Mouse (Mus musculus): Measurements from ENCODE around the gene Zfp771. TPM values are rescaled to one million over a fixed set of nuclear protein-coding genes. Genes with fewer than 3 reads are reported as not detected.

Zfp771 gene
- polyA plus RNA-seq, 1 experiment from 2014 or later: 37.8 TPM

DNA sequence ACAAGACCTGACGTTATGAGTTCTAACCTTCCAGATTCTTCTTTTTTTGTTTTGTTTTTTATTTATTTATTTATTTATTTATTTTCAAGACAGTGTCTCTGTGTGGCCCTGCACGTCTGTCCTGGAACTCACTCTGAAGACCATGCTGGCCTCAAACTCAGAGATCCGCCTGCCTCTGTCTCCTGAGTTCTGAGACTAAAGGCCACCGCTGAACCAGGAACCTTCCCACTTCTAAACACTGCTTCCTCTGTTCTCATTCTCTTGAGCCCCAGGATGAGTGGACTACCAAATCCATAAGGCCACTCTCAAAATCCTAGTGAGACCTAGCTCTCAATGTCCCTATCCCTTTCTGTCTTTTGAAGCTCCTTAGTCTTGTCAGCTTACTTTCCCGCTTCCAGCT is 34.2 kb upstream of the Zfp771 start:
- Histone ChIP-seq H3K27ac (ENCODE audit: low read length) (no peak overlapping the region; the same call in 1 of the 2 replicates), H3K9ac (ENCODE audit: low read depth, low read length) (no peak overlapping the region), H3K27me3 (replicated peaks; ENCODE audit: control insufficient read depth, insufficient read depth, low read length) (no peaks in the 10 kb centered on the region), H3K4me1 (ENCODE audit: control insufficient read depth, insufficient read depth, low read length) (peaks cover 14% of the 10 kb centered on the region), H3K4me2 (ENCODE audit: low read depth, low read length) (peak overlapping the region; percentile 44; the same call in 1 of the 2 replicates), H3K4me3 (ENCODE audit: low read length) (no peak overlapping the region), H3K36me3 (ENCODE audit: control insufficient read depth, insufficient read depth, low read length) (no peaks in the 10 kb centered on the region), H3K9me3 (ENCODE audit: control insufficient read depth, low read length) (no peaks in the 10 kb centered on the region)
- ATAC-seq: no peak
- WGBS: 81% methylated on average over 5 of the region's 5 CpGs

DNA sequence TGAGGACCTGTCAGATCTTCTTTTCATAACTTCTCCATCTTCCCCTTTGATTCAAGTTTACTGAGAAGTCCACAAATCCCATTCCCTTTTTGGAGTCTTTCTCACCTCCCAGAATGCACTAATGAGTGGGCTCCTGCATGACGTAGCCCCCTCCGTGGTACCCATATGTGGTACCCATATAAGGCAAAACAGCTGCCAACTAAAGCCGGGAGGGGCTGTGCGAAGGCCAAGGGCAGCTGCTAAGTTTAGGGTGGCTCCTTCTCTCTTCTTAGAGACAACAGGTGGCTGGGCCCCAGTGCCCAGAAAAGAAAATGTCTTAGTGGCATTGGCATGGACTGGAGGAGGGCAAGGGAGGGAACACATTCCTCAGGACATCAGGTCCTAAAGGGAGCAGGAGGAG is 33.8 kb upstream of the Zfp771 start:
- no peaks in the 10 kb centered on the region for H3K36me3 ChIP-seq (ENCODE audit: control insufficient read depth, insufficient read depth, low read length)
- H3K9ac ChIP-seq (ENCODE audit: low read depth, low read length): no peak overlapping the region
- no peaks in the 10 kb centered on the region for H3K27me3 ChIP-seq (replicated peaks; ENCODE audit: control insufficient read depth, insufficient read depth, low read length)
- H3K27ac ChIP-seq (ENCODE audit: low read length): no peak overlapping the region
- no peak for ATAC-seq
- WGBS: 87% methylated on average over 4 of the region's 4 CpGs
- H3K4me3 ChIP-seq (ENCODE audit: low read length): no peak overlapping the region
- no peak overlapping the region for H3K4me2 ChIP-seq (ENCODE audit: low read depth, low read length)
- H3K9me3 ChIP-seq (ENCODE audit: control insufficient read depth, low read length): no peaks in the 10 kb centered on the region
- peaks cover 15% of the 10 kb centered on the region for H3K4me1 ChIP-seq (ENCODE audit: control insufficient read depth, insufficient read depth, low read length)

- H3K9ac ChIP-seq (ENCODE audit: low read depth, low read length): no peak overlapping the region
- H3K4me2 ChIP-seq (ENCODE audit: low read depth, low read length): no peak overlapping the region
- H3K4me1 ChIP-seq (ENCODE audit: control insufficient read depth, insufficient read depth, low read length): peaks cover 13% of the 10 kb centered on the region
- no peaks in the 10 kb centered on the region for H3K9me3 ChIP-seq (ENCODE audit: control insufficient read depth, low read length)
- H3K4me3 ChIP-seq (ENCODE audit: low read length): no peak overlapping the region
- WGBS: 72% methylated on average over 5 of the region's 5 CpGs
- no peaks in the 10 kb centered on the region for H3K27me3 ChIP-seq (replicated peaks; ENCODE audit: control insufficient read depth, insufficient read depth, low read length)
- no peaks in the 10 kb centered on the region for H3K36me3 ChIP-seq (ENCODE audit: control insufficient read depth, insufficient read depth, low read length)
- no peak for ATAC-seq
- H3K27ac ChIP-seq (ENCODE audit: low read length): no peak overlapping the region
Observed at GRCm38 (mm10) chr7:127211014-127211745, 32.9 kb upstream of the Zfp771 start.

GRCm38 (mm10) chr7:127212432-127213250 is 31.4 kb upstream of the Zfp771 start:
- Histone ChIP-seq H3K4me2 (ENCODE audit: low read depth, low read length) (no peak overlapping the region), H3K27me3 (replicated peaks; ENCODE audit: control insufficient read depth, insufficient read depth, low read length) (no peaks in the 10 kb centered on the region), H3K36me3 (ENCODE audit: control insufficient read depth, insufficient read depth, low read length) (no peaks in the 10 kb centered on the region), H3K4me3 (ENCODE audit: low read length) (no peak overlapping the region), H3K27ac (ENCODE audit: low read length) (no peak overlapping the region), H3K4me1 (ENCODE audit: control insufficient read depth, insufficient read depth, low read length) (peaks cover 7% of the 10 kb centered on the region; the same call in 1 of the 2 replicates), H3K9me3 (ENCODE audit: control insufficient read depth, low read length) (no peaks in the 10 kb centered on the region), H3K9ac (ENCODE audit: low read depth, low read length) (no peak overlapping the region)
- ATAC-seq: no peak
- WGBS: 89% methylated on average over 12 of the region's 12 CpGs

DNA sequence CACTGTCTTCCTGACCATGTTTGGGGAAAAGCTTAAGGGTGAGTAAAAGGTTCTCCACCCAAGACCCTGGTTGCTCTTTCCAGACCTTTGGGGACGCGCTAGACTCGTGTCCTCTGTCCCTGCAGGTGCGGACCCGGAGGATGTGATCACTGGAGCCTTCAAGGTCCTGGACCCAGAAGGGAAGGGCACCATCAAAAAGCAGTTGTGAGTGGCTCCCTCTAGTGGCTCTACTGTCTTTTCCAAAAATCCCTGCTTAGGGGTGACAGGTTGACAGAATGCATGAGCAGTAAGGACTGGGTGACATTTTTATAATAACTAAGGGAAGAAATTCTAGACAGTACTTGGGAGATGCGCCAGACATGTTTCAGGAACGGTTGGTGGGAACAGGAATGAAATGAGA is 30.6 kb upstream of the Zfp771 start:
- WGBS: 38% methylated on average over 7 of the region's 7 CpGs
- H3K9me3 ChIP-seq (ENCODE audit: control insufficient read depth, low read length): no peaks in the 10 kb centered on the region

DNA sequence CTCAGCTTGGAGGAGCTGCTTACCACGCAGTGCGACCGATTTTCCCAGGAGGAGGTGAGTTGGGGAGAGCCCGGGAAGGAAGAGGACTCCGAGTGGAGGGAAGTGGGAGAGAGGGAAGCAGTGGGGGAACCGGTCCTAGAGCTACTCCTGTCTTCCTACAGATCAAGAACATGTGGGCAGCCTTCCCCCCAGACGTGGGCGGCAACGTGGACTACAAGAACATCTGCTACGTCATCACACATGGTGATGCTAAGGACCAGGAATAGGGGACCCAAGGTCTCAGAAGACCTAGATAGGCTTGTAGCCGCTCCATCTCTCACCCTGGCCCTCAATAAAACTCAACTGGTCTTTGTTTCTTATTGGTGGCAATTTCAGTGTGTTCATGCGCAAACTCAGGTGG is 30.1 kb upstream of the Zfp771 start:
- no peaks in the 10 kb centered on the region for H3K36me3 ChIP-seq (ENCODE audit: control insufficient read depth, insufficient read depth, low read length)
- no peak overlapping the region for H3K4me2 ChIP-seq (ENCODE audit: low read depth, low read length)
- H3K9ac ChIP-seq (ENCODE audit: low read depth, low read length): no peak overlapping the region
- H3K4me1 ChIP-seq (ENCODE audit: control insufficient read depth, insufficient read depth, low read length): peaks cover 7% of the 10 kb centered on the region; the same call in 1 of the 2 replicates
- no peaks in the 10 kb centered on the region for H3K27me3 ChIP-seq (replicated peaks; ENCODE audit: control insufficient read depth, insufficient read depth, low read length)
- no peak overlapping the region for H3K27ac ChIP-seq (ENCODE audit: low read length)
- no peak overlapping the region for H3K4me3 ChIP-seq (ENCODE audit: low read length)
- no peaks in the 10 kb centered on the region for H3K9me3 ChIP-seq (ENCODE audit: control insufficient read depth, low read length)
- WGBS: 60% methylated on average over 12 of the region's 12 CpGs
- no peak for ATAC-seq

More for the DNA sequence above, 30.6 kb upstream of the Zfp771 start:
- H3K36me3 ChIP-seq (ENCODE audit: control insufficient read depth, insufficient read depth, low read length): no peaks in the 10 kb centered on the region
- no peak overlapping the region for H3K27ac ChIP-seq (ENCODE audit: low read length)
- H3K4me3 ChIP-seq (ENCODE audit: low read length): no peak overlapping the region
- H3K9ac ChIP-seq (ENCODE audit: low read depth, low read length): no peak overlapping the region
- H3K27me3 ChIP-seq (replicated peaks; ENCODE audit: control insufficient read depth, insufficient read depth, low read length): no peaks in the 10 kb centered on the region
- H3K4me2 ChIP-seq (ENCODE audit: low read depth, low read length): no peak overlapping the region
- peaks cover 7% of the 10 kb centered on the region; the same call in 1 of the 2 replicates for H3K4me1 ChIP-seq (ENCODE audit: control insufficient read depth, insufficient read depth, low read length)
- no peak for ATAC-seq

DNA sequence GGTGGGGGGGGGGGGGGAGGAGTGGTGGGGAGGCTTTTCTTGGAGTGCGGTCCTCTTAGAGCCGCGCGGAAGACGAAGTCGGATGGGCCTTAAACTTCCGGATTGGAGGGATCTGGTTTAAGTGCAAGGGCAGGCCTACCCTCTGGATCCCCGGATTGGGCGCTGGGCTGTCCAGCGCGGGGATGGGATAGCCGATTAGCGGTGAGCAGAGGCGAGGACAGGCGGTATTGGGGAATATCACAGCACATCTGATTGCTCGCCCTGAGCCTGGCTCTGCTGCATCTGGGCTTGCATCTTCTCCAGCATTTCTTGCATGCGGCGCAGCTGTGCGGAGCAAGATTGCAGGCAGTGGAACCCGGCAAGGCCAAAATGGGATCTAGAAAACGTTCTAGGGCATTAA is 29.6 kb upstream of the Zfp771 start:
- peak overlapping the region; percentile 67; the same call in 1 of the 2 replicates for H3K9ac ChIP-seq (ENCODE audit: low read depth, low read length)
- no peak for ATAC-seq
- H3K9me3 ChIP-seq (ENCODE audit: control insufficient read depth, low read length): no peaks in the 10 kb centered on the region
- 42% methylated on average over 21 of the region's 21 CpGs for WGBS
- no peaks in the 10 kb centered on the region for H3K27me3 ChIP-seq (replicated peaks; ENCODE audit: control insufficient read depth, insufficient read depth, low read length)
- H3K4me2 ChIP-seq (ENCODE audit: low read depth, low read length): peak overlapping the region; percentile 61
- H3K4me1 ChIP-seq (ENCODE audit: control insufficient read depth, insufficient read depth, low read length): peaks cover 5% of the 10 kb centered on the region; the same call in 1 of the 2 replicates
- no peaks in the 10 kb centered on the region for H3K36me3 ChIP-seq (ENCODE audit: control insufficient read depth, insufficient read depth, low read length)
- H3K27ac ChIP-seq (ENCODE audit: low read length): no peak overlapping the region
- peak overlapping the region; percentile 42 for H3K4me3 ChIP-seq (ENCODE audit: low read length)

- Histone ChIP-seq H3K4me3 (ENCODE audit: low read length) (peak overlapping the region; percentile 42), H3K4me2 (ENCODE audit: low read depth, low read length) (peak overlapping the region; percentile 61), H3K36me3 (ENCODE audit: control insufficient read depth, insufficient read depth, low read length) (no peaks in the 10 kb centered on the region), H3K4me1 (ENCODE audit: control insufficient read depth, insufficient read depth, low read length) (0 out of 2 replicates have a peak, but pooled peaks cover 5% of the 10 kb centered on the region), H3K9ac (ENCODE audit: low read depth, low read length) (peak overlapping the region; percentile 67), H3K27me3 (replicated peaks; ENCODE audit: control insufficient read depth, insufficient read depth, low read length) (no peaks in the 10 kb centered on the region), H3K27ac (ENCODE audit: low read length) (no peak overlapping the region), H3K9me3 (ENCODE audit: control insufficient read depth, low read length) (no peaks in the 10 kb centered on the region)
- WGBS: 24% methylated on average over 33 of the region's 33 CpGs
- ATAC-seq: peak; percentile 55
Observed at GRCm38 (mm10) chr7:127214981-127215871, 28.8 kb upstream of the Zfp771 start.

DNA sequence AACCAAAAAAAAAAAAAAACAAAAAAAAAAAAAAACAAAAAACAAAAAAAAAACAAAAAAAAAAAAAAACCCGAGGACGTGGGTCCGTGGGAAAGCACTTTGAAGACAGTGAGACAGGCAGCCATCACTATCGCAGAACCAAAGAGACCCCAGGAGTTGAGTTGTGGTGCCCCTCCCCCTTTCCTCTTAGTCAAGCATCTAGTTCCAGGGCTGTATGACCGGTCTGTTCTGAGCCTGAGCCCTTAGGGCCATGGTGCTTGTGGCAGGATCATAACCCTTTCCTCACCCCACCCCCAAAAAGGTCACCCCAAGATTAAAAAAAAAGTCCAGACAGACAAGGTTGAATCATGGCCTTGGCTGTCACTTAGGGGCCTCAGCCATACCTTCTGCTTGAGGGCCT is 27.8 kb upstream of the Zfp771 start:
- H3K27me3 ChIP-seq (replicated peaks; ENCODE audit: control insufficient read depth, insufficient read depth, low read length): no peaks in the 10 kb centered on the region
- no peak overlapping the region for H3K4me2 ChIP-seq (ENCODE audit: low read depth, low read length)
- H3K9me3 ChIP-seq (ENCODE audit: control insufficient read depth, low read length): no peaks in the 10 kb centered on the region
- 84% methylated on average over 5 of the region's 5 CpGs for WGBS
- no peak overlapping the region for H3K9ac ChIP-seq (ENCODE audit: low read depth, low read length)
- H3K27ac ChIP-seq (ENCODE audit: low read length): no peak overlapping the region
- ATAC-seq: no peak
- H3K36me3 ChIP-seq (ENCODE audit: control insufficient read depth, insufficient read depth, low read length): no peaks in the 10 kb centered on the region
- H3K4me1 ChIP-seq (ENCODE audit: control insufficient read depth, insufficient read depth, low read length): 0 out of 2 replicates have a peak, but pooled peaks cover 5% of the 10 kb centered on the region
- H3K4me3 ChIP-seq (ENCODE audit: low read length): no peak overlapping the region

Data from intestine, embryonic 16.5 days (tissue).